Comparison of ENCODE assay signal across 8 mouse cellular contexts in genomic region chr15:100463712-100464111, GRCm38 (mm10). TPM values are rescaled to one million over a fixed set of nuclear protein-coding genes. Genes with fewer than 3 reads are reported as not detected.
DNase-seq lines count a peak whose midpoint lies in the region; ATAC-seq lines count a peak whose summit lies in the region.

No protein-coding gene starts in this region.

- no peaks in the 10 kb centered on the region for H3K9me3 ChIP-seq in forebrain, embryonic 14.5 days (replicated peaks; ENCODE audit: control insufficient read depth, low read length)
- no peaks in the 10 kb centered on the region for H3K9me3 ChIP-seq in forebrain, embryonic 16.5 days (ENCODE audit: control insufficient read depth, low read length)
- H3K9me3 ChIP-seq in embryonic facial prominence, embryonic 10.5 days, result no peaks in the 10 kb centered on the region

- H3K4me3 ChIP-seq in forebrain, embryonic 14.5 days (ENCODE audit: low read depth, low read length), result no peak overlapping the region
- H3K4me3 ChIP-seq in forebrain, embryonic 16.5 days (replicated peaks; ENCODE audit: low read length), result no peak overlapping the region
- H3K4me3 ChIP-seq in embryonic facial prominence, embryonic 10.5 days, result no peak overlapping the region

- H3K4me2 ChIP-seq in forebrain, embryonic 14.5 days (ENCODE audit: low read length), result no peak overlapping the region
- no peak overlapping the region for H3K4me2 ChIP-seq in forebrain, embryonic 16.5 days (ENCODE audit: low read length)

- no peak for ATAC-seq in forebrain, embryonic 14.5 days
- no peak for ATAC-seq in forebrain, embryonic 16.5 days

- H3K27ac ChIP-seq in forebrain, embryonic 14.5 days (ENCODE audit: low read depth, low read length), result no peak overlapping the region
- H3K27ac ChIP-seq in forebrain, embryonic 16.5 days (ENCODE audit: low read length), result no peak overlapping the region
- no peak overlapping the region for H3K27ac ChIP-seq in embryonic facial prominence, embryonic 10.5 days (replicated peaks)

- DNase-seq in forebrain, embryonic 14.5 days (ENCODE audit: low spot score), result peak; percentile 74
- peak; percentile 84 for DNase-seq in 416B (ENCODE audit: low read depth)
- peak; percentile 81 for DNase-seq in adrenal gland, postnatal 10 days
- peak; percentile 72 for DNase-seq in embryonic facial prominence, embryonic 10.5 days (ENCODE audit: low spot score)
- peak; percentile 47 for DNase-seq in large intestine, adult 2 months (ENCODE audit: low read depth, low spot score)
- DNase-seq in lung, postnatal 25 days (ENCODE audit: low spot score), result peak; percentile 75
- DNase-seq in spleen, postnatal 4 days (ENCODE audit: low spot score in 2 of 2), result peak; percentile 67 to 85

- H3K36me3 ChIP-seq in forebrain, embryonic 14.5 days (ENCODE audit: control insufficient read depth, insufficient read depth, low read length), result no peaks in the 10 kb centered on the region
- H3K36me3 ChIP-seq in forebrain, embryonic 16.5 days (ENCODE audit: control insufficient read depth, insufficient read depth), result no peaks in the 10 kb centered on the region
- H3K36me3 ChIP-seq in embryonic facial prominence, embryonic 10.5 days (replicated peaks), result no peaks in the 10 kb centered on the region

- H3K9ac ChIP-seq in forebrain, embryonic 14.5 days (ENCODE audit: low read length), result no peak overlapping the region
- H3K9ac ChIP-seq in forebrain, embryonic 16.5 days (replicated peaks; ENCODE audit: low read depth, low read length), result no peak overlapping the region

- H3K4me1 ChIP-seq in forebrain, embryonic 14.5 days (ENCODE audit: control insufficient read depth, insufficient read depth, low read length), result peaks cover 6% of the 10 kb centered on the region
- peaks cover 12% of the 10 kb centered on the region for H3K4me1 ChIP-seq in forebrain, embryonic 16.5 days (replicated peaks; ENCODE audit: control insufficient read depth, insufficient read depth, low read length)
- peaks cover 21% of the 10 kb centered on the region for H3K4me1 ChIP-seq in embryonic facial prominence, embryonic 10.5 days

- 29% methylated on average over 6 of the region's 6 CpGs for whole genome bisulfite sequencing in forebrain, embryonic 14.5 days
- 29% methylated on average over 6 of the region's 6 CpGs for WGBS in forebrain, embryonic 16.5 days
- 24% methylated on average over 6 of the region's 6 CpGs for WGBS in embryonic facial prominence, embryonic 10.5 days
- 12% methylated on average over 6 of the region's 6 CpGs for WGBS in large intestine, adult 2 months

- no peaks in the 10 kb centered on the region for H3K27me3 ChIP-seq in forebrain, embryonic 14.5 days (replicated peaks; ENCODE audit: control insufficient read depth, insufficient read depth, low read length)
- H3K27me3 ChIP-seq in forebrain, embryonic 16.5 days (replicated peaks; ENCODE audit: control insufficient read depth, insufficient read depth, low read length), result 0 out of 2 replicates have a peak, but pooled peaks cover 2% of the 10 kb centered on the region
- H3K27me3 ChIP-seq in embryonic facial prominence, embryonic 10.5 days (replicated peaks; ENCODE audit: low read depth, poor library complexity, severe bottlenecking), result peaks cover 15% of the 10 kb centered on the region

RNA-seq across cellular contexts. Expression of gene Letmd1, which starts 5.1 kb away (rescaled TPM):
- polyA plus RNA-seq in forebrain, embryonic 14.5 days (2014; fragmentation: Nextera tagmentation; extraction: Ambion mirVana), result 40.5 and 43.1 TPM in 2 replicates
- polyA plus RNA-seq in forebrain, embryonic 16.5 days (2015; fragmentation: Nextera tagmentation; extraction: Ambion mirVana), result 52.4 and 58.7 TPM in 2 replicates
- total RNA-seq in adrenal gland, postnatal 10 days (2021), result 100 to 1,000 TPM; 298 to 353 TPM
- polyA plus RNA-seq in embryonic facial prominence, embryonic 10.5 days (2016; fragmentation: Nextera tagmentation; extraction: Ambion mirVana), result 36.5 and 38.6 TPM in 2 replicates
- 30.1 and 36.7 TPM in 2 replicates for polyA plus RNA-seq in large intestine, adult 2 months (2012; rRNA removed)

RNA-seq across cellular contexts. Expression of gene Csrnp2, which starts 31.6 kb away (rescaled TPM):
- polyA plus RNA-seq in forebrain, embryonic 14.5 days (2014; fragmentation: Nextera tagmentation; extraction: Ambion mirVana), result 37.1 and 42.8 TPM in 2 replicates
- polyA plus RNA-seq in forebrain, embryonic 16.5 days (2015; fragmentation: Nextera tagmentation; extraction: Ambion mirVana), result 56.3 and 56.9 TPM in 2 replicates
- total RNA-seq in adrenal gland, postnatal 10 days (2021), result 1 to 10 TPM; 4.4 to 5.5 TPM
- 24.2 and 25.4 TPM in 2 replicates for polyA plus RNA-seq in embryonic facial prominence, embryonic 10.5 days (2016; fragmentation: Nextera tagmentation; extraction: Ambion mirVana)
- polyA plus RNA-seq in large intestine, adult 2 months (2012; rRNA removed), result 1.3 and 1.4 TPM in 2 replicates

RNA-seq across cellular contexts. Expression of gene Slc11a2, which starts 38.8 kb away (rescaled TPM):
- 15.2 and 17.4 TPM in 2 replicates for polyA plus RNA-seq in forebrain, embryonic 14.5 days (2014; fragmentation: Nextera tagmentation; extraction: Ambion mirVana)
- 20.3 and 28.2 TPM in 2 replicates for polyA plus RNA-seq in forebrain, embryonic 16.5 days (2015; fragmentation: Nextera tagmentation; extraction: Ambion mirVana)
- 10 to 100 TPM; 60.6 to 72.7 TPM for total RNA-seq in adrenal gland, postnatal 10 days (2021)
- polyA plus RNA-seq in embryonic facial prominence, embryonic 10.5 days (2016; fragmentation: Nextera tagmentation; extraction: Ambion mirVana), result 25.0 and 28.3 TPM in 2 replicates
- polyA plus RNA-seq in large intestine, adult 2 months (2012; rRNA removed), result 42.1 and 56.1 TPM in 2 replicates

RNA-seq across cellular contexts. Expression of gene Gm5475, which starts 41.8 kb away (rescaled TPM):
- 0.07 TPM in 1 of 2 replicates, not detected in the other for polyA plus RNA-seq in forebrain, embryonic 14.5 days (2014; fragmentation: Nextera tagmentation; extraction: Ambion mirVana)
- polyA plus RNA-seq in forebrain, embryonic 16.5 days (2015; fragmentation: Nextera tagmentation; extraction: Ambion mirVana), result 0.09 TPM in 2 replicates
- total RNA-seq in adrenal gland, postnatal 10 days (2021), result under 1 TPM in 1 of 2 experiments, not detected in 1; 0.09 TPM
- polyA plus RNA-seq in embryonic facial prominence, embryonic 10.5 days (2016; fragmentation: Nextera tagmentation; extraction: Ambion mirVana), result 0.05 TPM in 1 of 2 replicates, not detected in the other
- 0.07 and 0.18 TPM in 2 replicates for polyA plus RNA-seq in large intestine, adult 2 months (2012; rRNA removed)

Comparison
In these comparisons a context has a peak if more than half of its experiments do, and no peak if none do; other contexts are left out.
1. RNA of gene Csrnp2, which starts 31.6 kb away (polyA plus RNA-seq): 56.3 to 56.9 TPM in forebrain, embryonic 16.5 days, 37.1 to 42.8 TPM in forebrain, embryonic 14.5 days and 24.2 to 25.4 TPM in embryonic facial prominence, embryonic 10.5 days; 1.3 to 1.4 TPM in large intestine, adult 2 months; every median in the first group is over 10 times any median in the second.
2. Peak in every context shown above with its lines, with median percentiles within 50 percentile points of each other: DNase-seq.